Mouse (Mus musculus) mouse embryonic stem cell (cell line): ENCODE results near the gene 4930550C14Rik.

Source experiments
- in situ Hi-C, 2 experiments: fragments of 300-500 bp; cut with MboI; formaldehyde crosslinking; loops; 1 replicate in 1 of 2; 3 replicates in 1 of 2; pipeline ENCODE4 v1.14.3; 2019 to 2020; ENCODE audit warnings: low sequenced_read_pairs in 2 of 2, low pct_unique_long_range_greater_than_20kb in 1 of 2, mixed read lengths in 1 of 2; ENCODE audit not compliant: unreplicated experiment in 1 of 2

Gene 4930550C14Rik

DNA sequence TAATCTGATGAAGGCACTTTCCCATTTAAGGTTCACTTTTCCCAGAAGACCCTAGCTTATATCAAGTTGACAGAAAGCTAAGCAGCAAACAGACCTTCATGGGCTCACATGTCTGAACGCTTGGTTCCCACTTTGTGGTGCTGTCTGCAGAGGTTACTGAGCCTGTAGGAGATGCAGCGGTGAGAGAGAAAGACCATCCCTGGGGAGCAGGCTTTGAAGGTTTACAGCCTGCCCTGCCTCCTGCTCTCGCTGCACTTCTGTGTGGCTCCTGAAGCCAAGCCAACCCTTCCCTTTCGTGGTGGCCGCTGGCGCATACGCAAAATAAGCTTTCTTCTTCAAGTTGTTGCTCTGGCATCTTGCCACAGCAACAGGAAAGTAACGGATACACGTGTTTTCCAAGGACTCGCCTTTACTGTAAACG lies at the start of gene 4930550C14Rik:
Gene 4930550C14Rik (plus strand): TSS at position 35 of the 421 bp plus-strand sequence.
- in situ Hi-C loops: no loop called here

DNA sequence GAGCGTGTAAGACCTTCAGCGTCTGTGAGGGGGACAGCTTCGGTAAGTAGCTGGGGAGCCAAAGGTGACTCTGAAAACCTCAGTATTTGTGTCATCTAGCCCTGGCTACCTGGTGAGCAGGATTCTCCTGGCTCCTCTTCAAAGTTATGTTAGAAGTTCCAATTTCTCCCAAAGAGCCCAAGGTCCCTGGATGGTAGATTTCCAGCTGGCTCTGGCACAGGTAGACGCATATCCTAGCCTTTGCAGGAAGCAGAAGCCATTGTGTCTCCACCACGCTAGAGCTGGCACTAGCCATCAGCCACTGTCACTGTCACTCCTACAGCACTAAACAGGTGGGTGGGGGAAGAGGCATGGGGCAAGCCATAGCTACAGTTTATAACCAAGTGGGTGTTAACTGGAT lies 49.0 kb upstream of the 4930550C14Rik start:
- in situ Hi-C loops: no loop called here

DNA sequence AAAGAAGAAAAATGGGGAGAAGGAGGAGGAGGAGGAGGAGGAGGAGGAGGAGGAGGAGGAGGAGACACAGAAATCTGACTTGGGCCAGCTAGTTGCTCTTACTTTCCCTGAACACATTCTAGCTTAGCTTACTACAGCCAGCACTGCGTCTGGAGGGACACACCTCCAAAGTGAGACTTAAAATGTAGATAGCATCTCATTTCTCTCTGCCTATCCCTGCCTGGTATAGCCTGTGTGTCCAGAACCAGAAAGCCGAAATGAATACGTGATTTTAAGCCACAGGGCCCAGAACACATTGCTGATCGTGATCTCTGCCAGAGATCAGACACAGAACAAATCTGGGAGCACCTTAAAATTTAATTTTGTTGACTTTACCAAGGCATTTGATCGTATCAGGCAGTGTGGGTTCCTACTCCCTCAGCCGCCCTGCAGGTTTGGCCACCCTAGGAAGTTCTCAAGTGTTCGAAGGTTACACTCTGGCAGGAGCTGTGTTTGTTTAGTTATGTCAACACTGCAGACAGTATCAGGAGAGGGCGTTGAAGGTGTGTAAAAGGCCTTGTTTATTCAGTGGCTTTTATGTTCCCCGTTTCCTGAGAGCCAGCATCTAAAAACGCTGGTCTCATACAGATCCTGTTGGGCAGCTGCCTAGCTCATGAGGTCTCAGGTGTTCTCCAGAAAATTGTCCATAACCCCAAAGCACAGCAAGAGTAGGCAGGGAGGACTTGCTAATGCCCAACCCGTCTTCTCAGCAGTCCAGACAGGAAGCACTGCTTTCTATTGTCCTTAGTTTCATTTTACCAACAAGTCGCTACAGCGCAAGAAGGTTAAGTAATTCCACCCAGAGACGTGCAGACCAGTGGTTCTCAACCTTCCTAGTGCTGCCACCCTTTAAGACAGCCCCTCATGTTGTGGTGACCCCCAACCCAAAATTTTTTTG lies 45.6 kb upstream of the 4930550C14Rik start:
- in situ Hi-C loops: no loop called here

DNA sequence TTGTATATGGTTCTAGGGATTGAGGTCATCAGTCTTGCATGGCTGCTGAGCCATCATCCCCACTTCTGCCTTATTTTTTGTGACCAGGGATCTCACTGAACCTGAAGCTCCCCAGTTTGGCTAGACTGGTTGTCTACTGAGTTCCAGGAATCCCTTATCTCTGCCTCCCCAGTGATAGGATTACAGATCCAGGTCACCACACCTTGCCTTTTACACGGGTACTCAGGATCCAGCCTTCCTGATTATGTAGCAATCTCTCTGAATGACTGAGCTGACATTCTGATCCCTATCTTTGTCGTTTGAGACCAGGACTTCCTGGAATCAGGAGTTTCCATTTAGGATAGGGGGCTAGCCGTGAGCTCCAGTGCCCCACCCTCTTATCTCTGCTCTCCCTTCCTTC lies 30.8 kb upstream of the 4930550C14Rik start:
- in situ Hi-C loops: no loop called here

GRCm38 (mm10) chr9:53375907-53376306 lies 26.2 kb upstream of the 4930550C14Rik start:
- in situ Hi-C loops: no loop called here

DNA sequence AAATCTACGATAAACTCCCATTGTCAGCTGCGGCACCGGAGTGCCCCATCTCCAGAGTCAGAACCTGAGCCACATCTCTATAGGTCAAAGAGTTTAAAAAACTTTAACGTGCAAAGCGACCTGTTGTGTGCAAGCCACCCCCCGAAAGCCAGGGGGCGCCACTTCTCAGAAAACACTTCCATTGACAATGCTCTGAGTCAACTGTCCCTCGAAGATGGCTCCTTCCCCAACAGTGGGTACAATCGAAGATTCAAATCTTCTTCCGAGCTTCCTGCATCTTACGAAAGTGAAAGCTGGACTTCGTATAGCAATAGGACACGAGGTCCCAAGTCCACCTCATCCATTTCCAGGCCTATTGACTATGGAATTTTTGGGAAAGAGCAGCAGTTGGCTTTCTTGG lies 25.3 kb upstream of the 4930550C14Rik start:
- in situ Hi-C loops: no loop called here

- in situ Hi-C loops: no loop called here
Observed at GRCm38 (mm10) chr9:53377597-53377996, 24.5 kb upstream of the 4930550C14Rik start.

DNA sequence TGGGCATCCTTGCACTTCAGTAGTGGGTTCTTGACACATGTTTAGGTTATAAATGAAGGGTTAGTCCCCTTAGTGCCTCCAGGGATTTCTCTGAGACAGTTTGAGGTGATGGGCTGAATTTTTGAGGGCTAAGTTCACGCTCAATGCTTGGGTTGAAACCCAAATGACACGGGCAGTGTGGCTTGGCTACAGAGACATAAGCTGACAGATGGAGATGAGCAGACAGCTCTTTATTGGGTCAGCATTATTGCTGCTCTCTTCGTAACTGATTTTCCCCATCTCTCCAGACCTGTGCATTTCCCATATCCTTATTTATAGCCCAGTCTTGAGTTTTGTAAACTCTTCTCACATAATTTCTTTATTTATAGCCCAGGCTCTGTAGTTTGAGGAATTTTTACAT lies 24.0 kb upstream of the 4930550C14Rik start:
- in situ Hi-C loops: no loop called here

GRCm38 (mm10) chr9:53380595-53380994 lies 21.5 kb upstream of the 4930550C14Rik start:
- in situ Hi-C loops: no loop called here

DNA sequence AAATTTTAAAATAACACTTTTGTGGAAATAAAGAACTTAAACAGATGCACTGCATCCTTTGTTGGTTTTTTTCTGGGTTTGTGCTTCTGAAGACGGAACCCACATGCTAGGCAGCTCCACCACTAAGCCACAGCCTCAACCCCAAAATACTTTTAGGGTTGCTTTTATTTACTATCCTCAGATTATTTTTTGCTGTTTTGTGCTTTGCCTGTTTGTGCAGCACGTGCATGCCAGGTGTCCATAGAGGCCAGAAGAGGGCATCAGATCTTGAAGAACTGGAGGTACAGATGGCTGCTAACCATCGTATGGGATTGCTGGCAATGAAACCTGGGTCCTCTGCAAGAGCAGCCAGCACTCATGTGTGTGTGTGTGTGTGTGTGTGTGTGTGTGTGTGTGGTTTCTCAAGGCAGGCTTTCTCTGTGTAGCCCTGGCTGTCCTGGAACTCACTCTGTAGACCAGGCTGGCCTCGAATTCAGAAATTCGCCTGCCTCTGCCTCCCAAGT lies 21.0 kb upstream of the 4930550C14Rik start:
- in situ Hi-C loops: no loop called here

- in situ Hi-C loops: no loop called here
Observed at GRCm38 (mm10) chr9:53383951-53384866, 17.9 kb upstream of the 4930550C14Rik start, which contains the start of gene Kdelc2. TSS of gene Kdelc2 (plus strand) at chr9:53384025.

- in situ Hi-C loops: loop anchor here in 1 of 2 experiments (5.0 kb wide), 1 partner anchor 128 kb away; no protein-coding TSS in a partner anchor
Observed at GRCm38 (mm10) chr9:53384873-53385272, 17.3 kb upstream of the 4930550C14Rik start.

DNA sequence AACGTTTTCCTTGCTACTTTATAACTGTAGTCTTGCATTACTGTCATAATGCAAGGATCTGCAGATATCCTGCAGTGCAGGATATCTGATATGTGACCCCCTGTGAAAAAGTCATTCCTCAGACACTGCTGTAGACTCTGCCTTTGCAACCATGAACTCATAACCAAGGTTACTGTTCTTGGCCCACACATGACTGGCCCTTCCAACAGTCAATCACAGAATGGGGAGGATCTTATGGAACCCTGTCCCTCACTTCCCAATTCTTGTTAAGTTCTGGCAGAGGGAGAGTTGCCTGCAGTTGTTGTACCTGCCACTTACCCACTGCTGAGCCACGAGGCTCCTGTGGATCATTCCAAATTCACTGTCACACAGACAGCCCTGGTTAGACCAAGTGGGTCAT lies 14.7 kb upstream of the 4930550C14Rik start:
- in situ Hi-C loops: loop anchor here in 1 of 2 experiments (5.0 kb wide), 1 partner anchor 130 kb away; no protein-coding TSS in a partner anchor

DNA sequence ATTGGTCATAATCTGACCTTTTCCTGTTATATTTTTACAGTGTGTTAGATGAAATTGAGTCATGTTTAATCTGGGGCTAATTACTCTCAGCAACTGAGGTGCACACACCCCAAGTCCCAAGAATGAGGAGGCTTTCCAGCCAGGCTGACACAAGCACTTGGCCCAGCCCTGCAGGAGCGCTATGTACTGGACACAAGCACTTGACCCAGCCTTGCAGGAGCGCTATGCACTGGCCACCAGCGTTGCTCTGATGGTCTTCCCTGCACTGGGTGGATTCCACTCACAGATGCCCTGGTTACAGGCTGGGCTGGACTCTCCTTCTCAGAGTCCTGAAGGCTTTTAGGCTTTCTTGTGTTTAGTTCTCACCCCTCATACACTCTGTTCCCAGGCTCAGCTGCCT lies 13.0 kb upstream of the 4930550C14Rik start:
- in situ Hi-C loops: loop anchor here in 1 of 2 experiments (5.0 kb wide), 1 partner anchor 132 kb away; no protein-coding TSS in a partner anchor

GRCm38 (mm10) chr9:53390136-53390535 lies 12.0 kb upstream of the 4930550C14Rik start:
- in situ Hi-C loops: no loop called here

- in situ Hi-C loops: loop anchor here in 1 of 2 experiments (5.0 kb wide), 1 partner anchor 146 kb away; no protein-coding TSS in a partner anchor
Observed at GRCm38 (mm10) chr9:53397685-53398387, 4.3 kb upstream of the 4930550C14Rik start.

DNA sequence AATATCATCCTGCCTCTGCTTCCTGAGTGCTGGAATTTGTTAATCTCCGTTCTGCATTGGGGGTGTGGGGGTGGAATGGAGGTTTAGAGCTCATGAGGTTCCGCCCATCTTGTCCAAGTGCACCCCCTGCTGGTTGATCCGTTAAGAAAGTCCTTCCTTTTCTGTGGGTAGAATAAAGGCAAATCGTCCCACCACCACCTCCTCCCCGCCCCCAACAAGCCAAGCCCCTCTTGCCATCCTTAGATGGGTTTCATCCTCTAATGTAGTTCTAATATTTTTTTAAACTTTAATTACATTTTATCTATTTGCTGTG lies 3.8 kb upstream of the 4930550C14Rik start:
- in situ Hi-C loops: loop anchor here in 1 of 2 experiments (5.0 kb wide), 1 partner anchor 146 kb away; no protein-coding TSS in a partner anchor

GRCm38 (mm10) chr9:53399537-53399936 lies 2.6 kb upstream of the 4930550C14Rik start:
- in situ Hi-C loops: loop anchor here in 1 of 2 experiments (5.0 kb wide), 1 partner anchor 147 kb away; no protein-coding TSS in a partner anchor
